Comparison of ENCODE assay signal across 10 mouse cellular contexts in genomic region chr4:155069191-155069590, GRCm38 (mm10). TPM values are rescaled to one million over a fixed set of nuclear protein-coding genes. Genes with fewer than 3 reads are reported as not detected.
DNase-seq lines count a peak whose midpoint lies in the region; ATAC-seq and TF ChIP-seq lines count a peak whose summit lies in the region.
"Had no signal": no experiment of that assay in that cellular context is flagged by ENCODE, and none has a peak within 500 bp of the region (broad histone marks: within the 10 kb centered on the region; RNA-seq: fewer than 3 reads in every experiment).

No protein-coding gene starts in this region.

- TF ChIP-seq POLR2A in lung, adult 2 months (IDR thresholded peaks at IDR 0.05; ENCODE audit: borderline replicate concordance, extremely low read depth, low read depth, low read length), result no peak

- no peak overlapping the region for H3K9ac ChIP-seq in midbrain, embryonic 15.5 days
- H3K9ac ChIP-seq: liver, embryonic 13.5 days had no signal

- no peak overlapping the region for H3K4me3 ChIP-seq in gastrocnemius, adult 2 months
- H3K4me3 ChIP-seq in lung, adult 2 months (replicated peaks; ENCODE audit: extremely low read depth, low read depth, low read length), result no peak overlapping the region
- H3K4me3 ChIP-seq in G1E (ENCODE audit: low read depth, low read length), result peak overlapping the region; percentile 14; the same call in 1 of the 2 replicates
- no peak overlapping the region for H3K4me3 ChIP-seq in midbrain, embryonic 15.5 days

- 72% methylated on average over 6 of the region's 6 CpGs for WGBS in lung, adult 2 months
- WGBS in midbrain, embryonic 15.5 days, result 87% methylated on average over 6 of the region's 6 CpGs

- DNase-seq in gastrocnemius, adult 2 months, result no peak
- no peak for DNase-seq in gastrocnemius, postnatal 14 days
- DNase-seq in lung, adult 2 months, result no peak
- no peak for DNase-seq in lung, adult 18-20 months
- no peak for DNase-seq in G1E (ENCODE audit: low spot score)
- DNase-seq in cerebellum, postnatal 25 days, result peak; percentile 72 to 79
- DNase-seq: adrenal gland, postnatal 10 days; liver, embryonic 13.5 days had no signal

- no peaks in the 10 kb centered on the region for H3K27me3 ChIP-seq in G1E (ENCODE audit: insufficient read depth, low read length)
- no peaks in the 10 kb centered on the region for H3K27me3 ChIP-seq in midbrain, embryonic 15.5 days (replicated peaks)
- H3K27me3 ChIP-seq: liver, embryonic 13.5 days had no signal

- no peak for ATAC-seq in G1E (ENCODE audit: extremely low read depth, insufficient number of reproducible peaks, low FRiP score, poor library complexity, severe bottlenecking)
- ATAC-seq in midbrain, embryonic 15.5 days (replicated peaks), result no peak
- no peak for ATAC-seq in erythroblast, adult 5-6 weeks (replicated peaks; ENCODE audit: low FRiP score, poor library complexity, severe bottlenecking)

- H3K4me1 ChIP-seq in lung, adult 2 months (ENCODE audit: control insufficient read depth, insufficient read depth, low read length), result peaks cover 8% of the 10 kb centered on the region; the same call in 1 of the 2 replicates
- H3K4me1 ChIP-seq in G1E (ENCODE audit: insufficient read depth, low read depth, low read length), result peaks cover 74% of the 10 kb centered on the region
- peaks cover 19% of the 10 kb centered on the region for H3K4me1 ChIP-seq in midbrain, embryonic 15.5 days

- H3K36me3 ChIP-seq in G1E (replicated peaks), result peaks cover 65% of the 10 kb centered on the region
- peaks cover 45% of the 10 kb centered on the region for H3K36me3 ChIP-seq in midbrain, embryonic 15.5 days (replicated peaks)

- H3K27ac ChIP-seq in gastrocnemius, adult 2 months, result peak overlapping the region; percentile 28; the same call in 1 of the 2 replicates
- no peak overlapping the region for H3K27ac ChIP-seq in midbrain, embryonic 15.5 days
- H3K27ac ChIP-seq: liver, embryonic 13.5 days had no signal

- intact Hi-C loops in gastrocnemius, adult 2 months (cut with DNase I), result loop anchor here (5.0 to 10.0 kb wide), 2 partner anchors 107 to 234 kb away; partner anchors contain the start of genes Hes5, Pank4 and Ttc34
- intact Hi-C loops in gastrocnemius, postnatal 14 days (cut with DNase I; ENCODE audit: low total_unique reads), result no loop called here

- no peaks in the 10 kb centered on the region for H3K9me3 ChIP-seq in G1E (replicated peaks)
- no peaks in the 10 kb centered on the region for H3K9me3 ChIP-seq in midbrain, embryonic 15.5 days
- H3K9me3 ChIP-seq: liver, embryonic 13.5 days had no signal

- TF ChIP-seq CTCF in gastrocnemius, adult 2 months (IDR thresholded peaks at IDR 0.05), result peak; percentile 33; the same call in 1 of the 2 replicates
- peak; percentile 22; the same call in 1 of the 2 replicates for TF ChIP-seq CTCF in lung, adult 2 months (IDR thresholded peaks at IDR 0.05; ENCODE audit: insufficient read depth, low read length)
- TF ChIP-seq CTCF in G1E (IDR thresholded peaks at IDR 0.05; ENCODE audit: low read depth, low read length), result 0 out of 2 replicates have a peak, but pooled peaks have one; percentile 25

- H3K4me2 ChIP-seq in midbrain, embryonic 15.5 days, result no peak overlapping the region
- H3K4me2 ChIP-seq: liver, embryonic 13.5 days had no signal

RNA-seq across cellular contexts. Expression of gene Pex10, which starts 2.4 kb away (rescaled TPM):
- 10 to 100 TPM; 12.9 to 17.9 TPM for total RNA-seq in gastrocnemius, adult 2 months (2021)
- total RNA-seq in gastrocnemius, postnatal 14 days (2021), result 10 to 100 TPM; 10.7 to 11.3 TPM
- 20.8 and 23.7 TPM in 2 replicates for polyA plus RNA-seq in lung, adult 2 months (2012; rRNA removed)
- total RNA-seq in G1E (2014; fragmentation: Nextera tagmentation) (15.9 and 21.1 TPM in 2 replicates), G1E (2017) (23.2 and 23.4 TPM in 2 replicates)
- polyA plus RNA-seq in G1E (2012), result 30.3 and 40.2 TPM in 2 replicates
- 21.9 and 22.7 TPM in 2 replicates for polyA plus RNA-seq in midbrain, embryonic 15.5 days (2015; fragmentation: Nextera tagmentation; extraction: Ambion mirVana)
- 0.42 and 2.7 TPM in 2 replicates for total RNA-seq in erythroblast, adult 5-6 weeks (2015; ENCODE audit: low replicate concordance)
- 0.42 and 3.6 TPM in 2 replicates for total RNA-seq in erythroblast, adult 5-6 weeks (2017; ENCODE audit: low replicate concordance)

RNA-seq across cellular contexts. Expression of gene Plch2, which starts 12.6 kb away (rescaled TPM):
- under 1 TPM in 1 of 2 experiments, not detected in 1; 0.38 TPM for total RNA-seq in gastrocnemius, adult 2 months (2021)
- total RNA-seq in gastrocnemius, postnatal 14 days (2021), result under 1 TPM in 1 of 2 experiments, not detected in 1; 0.04 TPM
- 15.1 and 23.9 TPM in 2 replicates for polyA plus RNA-seq in lung, adult 2 months (2012; rRNA removed)
- total RNA-seq in G1E (2014; fragmentation: Nextera tagmentation) (1.5 TPM in 2 replicates), G1E (2017) (0.22 and 0.35 TPM in 2 replicates)
- 0.54 and 0.61 TPM in 2 replicates for polyA plus RNA-seq in G1E (2012)
- polyA plus RNA-seq in midbrain, embryonic 15.5 days (2015; fragmentation: Nextera tagmentation; extraction: Ambion mirVana), result 20.1 and 23.0 TPM in 2 replicates
- total RNA-seq in erythroblast, adult 5-6 weeks (2015; ENCODE audit: low replicate concordance), result not detected in 2 replicates
- not detected in 2 replicates for total RNA-seq in erythroblast, adult 5-6 weeks (2017; ENCODE audit: low replicate concordance)

RNA-seq across cellular contexts. Expression of gene Rer1, which starts 17.0 kb away (rescaled TPM):
- total RNA-seq in gastrocnemius, adult 2 months (2021), result 10 to 100 TPM; 54.8 to 59.3 TPM
- 10 to 100 TPM; 48.1 to 48.8 TPM for total RNA-seq in gastrocnemius, postnatal 14 days (2021)
- polyA plus RNA-seq in lung, adult 2 months (2012; rRNA removed), result 76.1 and 85.9 TPM in 2 replicates
- total RNA-seq in G1E (2014; fragmentation: Nextera tagmentation) (209 TPM in 2 replicates), G1E (2017) (212 and 216 TPM in 2 replicates)
- 123 and 125 TPM in 2 replicates for polyA plus RNA-seq in G1E (2012)
- polyA plus RNA-seq in midbrain, embryonic 15.5 days (2015; fragmentation: Nextera tagmentation; extraction: Ambion mirVana), result 111 and 115 TPM in 2 replicates
- 27.1 and 49.3 TPM in 2 replicates for total RNA-seq in erythroblast, adult 5-6 weeks (2015; ENCODE audit: low replicate concordance)
- total RNA-seq in erythroblast, adult 5-6 weeks (2017; ENCODE audit: low replicate concordance), result 34.8 and 36.0 TPM in 2 replicates

RNA-seq across cellular contexts. Expression of gene Morn1, which starts 17.2 kb away (rescaled TPM):
- total RNA-seq in gastrocnemius, adult 2 months (2021), result 1 to 10 TPM; 1.3 TPM
- total RNA-seq in gastrocnemius, postnatal 14 days (2021), result 1 to 10 TPM; 2.3 to 2.9 TPM
- polyA plus RNA-seq in lung, adult 2 months (2012; rRNA removed), result 14.2 and 15.5 TPM in 2 replicates
- 2.3 and 4.2 TPM in 2 replicates for total RNA-seq in G1E (2014; fragmentation: Nextera tagmentation)
- 5.3 and 7.2 TPM in 2 replicates for total RNA-seq in G1E (2017)
- polyA plus RNA-seq in G1E (2012), result 1.8 and 2.9 TPM in 2 replicates
- polyA plus RNA-seq in midbrain, embryonic 15.5 days (2015; fragmentation: Nextera tagmentation; extraction: Ambion mirVana), result 8.2 and 8.9 TPM in 2 replicates
- total RNA-seq in erythroblast, adult 5-6 weeks (2015; ENCODE audit: low replicate concordance), result 2.9 TPM in 1 of 2 replicates, not detected in the other
- 0.28 TPM in 1 of 2 replicates, not detected in the other for total RNA-seq in erythroblast, adult 5-6 weeks (2017; ENCODE audit: low replicate concordance)

Comparison
In these comparisons a context has a peak if more than half of its experiments do, and no peak if none do; other contexts are left out.
1. DNase-seq: peak in cerebellum, postnatal 25 days (2 of 2); none in gastrocnemius, adult 2 months (single experiment), gastrocnemius, postnatal 14 days (single experiment), lung, adult 2 months (single experiment), lung, adult 18-20 months (0 of 2) and G1E (single experiment).
2. Peak in every context shown above with its lines, with median percentiles within 50 percentile points of each other: CTCF ChIP-seq.